Mouse (Mus musculus): ENCODE results near the gene Gm10053. TPM values are rescaled to one million over a fixed set of nuclear protein-coding genes. Genes with fewer than 3 reads are reported as not detected.

The Gm10053 gene
- polyA plus RNA-seq, 1 experiment from 2014 or later: 203 TPM

DNA sequence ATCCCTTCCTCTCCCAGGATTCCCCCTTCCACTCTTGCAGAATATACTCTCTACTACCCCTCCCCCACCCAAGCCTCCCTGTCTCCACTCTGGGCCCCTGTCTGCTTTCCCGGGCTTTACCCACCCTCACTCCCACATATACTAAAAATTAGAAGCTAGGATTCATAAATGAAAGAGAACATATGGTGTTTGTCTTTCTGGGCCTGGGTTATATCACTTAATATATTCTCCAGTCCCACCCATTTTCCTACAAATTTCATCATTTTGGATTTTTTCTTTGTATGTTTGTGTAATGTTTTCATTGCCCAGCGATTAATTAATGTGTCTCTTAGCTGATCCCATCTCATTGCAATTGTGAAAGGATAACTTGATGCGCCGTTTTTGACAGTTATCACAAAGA, 5.8 kb downstream of the Gm10053 start:
- no peaks in the 10 kb centered on the region for H3K9me3 ChIP-seq
- no peak overlapping the region for H3K9ac ChIP-seq (replicated peaks)
- ATAC-seq (ENCODE audit: low FRiP score, low read depth): no peak
- no peaks in the 10 kb centered on the region for H3K4me1 ChIP-seq
- H3K27ac ChIP-seq (replicated peaks): no peak overlapping the region
- peaks cover 18% of the 10 kb centered on the region for H3K27me3 ChIP-seq
- WGBS: 66% methylated on average over 4 of the region's 4 CpGs
- H3K36me3 ChIP-seq: no peaks in the 10 kb centered on the region
- no peak overlapping the region for H3K4me2 ChIP-seq (replicated peaks)
- H3K4me3 ChIP-seq: no peak overlapping the region

DNA sequence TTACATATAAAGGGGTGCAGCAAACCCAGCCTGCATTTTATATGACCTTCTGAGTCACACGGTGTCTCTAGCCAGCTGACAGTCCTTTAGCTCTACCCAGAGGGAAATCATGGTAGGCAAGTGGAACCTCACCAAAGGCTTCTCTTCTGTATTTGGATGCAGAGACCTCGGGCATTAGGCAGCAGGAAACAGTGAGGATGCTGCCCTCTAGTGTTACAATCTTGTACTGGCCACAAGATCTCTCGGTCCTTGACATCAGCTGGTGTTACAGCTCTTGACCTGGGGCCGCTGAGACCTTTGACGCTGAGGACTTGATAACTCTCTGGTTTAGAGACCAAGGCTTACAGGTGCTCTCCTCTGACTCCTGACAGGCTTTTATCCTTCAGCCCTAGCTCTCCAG, 10.0 kb downstream of the Gm10053 start:
- WGBS: 15% methylated on average over 5 of the region's 5 CpGs
- no peak overlapping the region for H3K4me2 ChIP-seq (replicated peaks)

DNA sequence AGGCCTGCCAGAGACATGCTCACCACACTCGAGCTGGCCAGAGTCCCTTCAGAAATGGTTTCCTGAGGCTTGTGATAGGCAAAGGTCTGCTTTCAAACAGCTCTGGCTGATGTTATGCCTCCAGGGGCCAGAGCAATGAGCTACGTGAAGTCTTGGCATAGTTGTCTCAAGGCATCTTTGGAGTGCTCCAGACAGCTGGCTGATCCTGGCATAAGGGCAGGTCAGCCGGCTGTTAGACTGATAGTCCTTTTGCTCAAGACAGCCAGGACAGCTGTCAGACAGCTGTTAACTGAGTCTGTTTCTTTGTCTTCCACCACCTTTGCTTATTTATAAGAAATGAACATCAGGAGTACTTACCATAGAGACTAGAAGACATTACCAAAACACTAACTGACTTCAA, 11.4 kb downstream of the Gm10053 start:
- Histone ChIP-seq H3K4me2 (replicated peaks) (no peak overlapping the region), H3K9me3 (no peaks in the 10 kb centered on the region), H3K4me3 (no peak overlapping the region), H3K9ac (replicated peaks) (no peak overlapping the region), H3K4me1 (no peaks in the 10 kb centered on the region), H3K36me3 (no peaks in the 10 kb centered on the region), H3K27me3 (peaks cover 38% of the 10 kb centered on the region), H3K27ac (replicated peaks) (no peak overlapping the region)
- WGBS: 96% methylated on average over 3 of the region's 3 CpGs
- ATAC-seq (ENCODE audit: low FRiP score, low read depth): no peak

More for the DNA sequence above, 10.0 kb downstream of the Gm10053 start:
- Histone ChIP-seq H3K9me3 (no peaks in the 10 kb centered on the region), H3K27ac (replicated peaks) (no peak overlapping the region), H3K4me1 (no peaks in the 10 kb centered on the region), H3K9ac (replicated peaks) (no peak overlapping the region), H3K27me3 (peaks cover 33% of the 10 kb centered on the region), H3K4me3 (no peak overlapping the region), H3K36me3 (no peaks in the 10 kb centered on the region)
- ATAC-seq (ENCODE audit: low FRiP score, low read depth): no peak

DNA sequence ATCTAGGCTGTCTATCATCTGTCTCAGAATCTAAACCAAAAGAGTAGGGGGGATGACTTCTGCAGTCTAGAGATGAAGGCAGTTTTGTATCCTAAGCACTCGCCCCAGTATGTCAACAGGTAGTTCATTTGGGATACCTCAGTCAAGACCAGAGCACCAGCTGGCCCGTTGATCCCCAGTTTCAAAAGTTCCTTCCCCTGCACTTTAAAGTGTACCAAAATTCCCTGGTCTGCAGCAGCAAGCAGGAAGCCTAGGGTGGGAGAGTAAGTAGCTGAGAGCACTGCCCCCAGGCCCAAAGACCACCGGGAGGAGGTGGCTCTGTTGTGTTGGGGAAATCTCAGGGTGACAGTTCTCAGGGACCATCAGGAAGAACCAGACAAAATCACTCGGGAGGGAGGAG, 21.1 kb downstream of the Gm10053 start:
- Histone ChIP-seq H3K36me3 (no peaks in the 10 kb centered on the region), H3K4me1 (peaks cover 26% of the 10 kb centered on the region), H3K27ac (replicated peaks) (no peak overlapping the region), H3K27me3 (peaks cover 69% of the 10 kb centered on the region), H3K4me2 (replicated peaks) (no peak overlapping the region), H3K9me3 (no peaks in the 10 kb centered on the region), H3K4me3 (no peak overlapping the region), H3K9ac (replicated peaks) (no peak overlapping the region)
- ATAC-seq (ENCODE audit: low FRiP score, low read depth): no peak
- 32% methylated on average over 4 of the region's 4 CpGs for WGBS

DNA sequence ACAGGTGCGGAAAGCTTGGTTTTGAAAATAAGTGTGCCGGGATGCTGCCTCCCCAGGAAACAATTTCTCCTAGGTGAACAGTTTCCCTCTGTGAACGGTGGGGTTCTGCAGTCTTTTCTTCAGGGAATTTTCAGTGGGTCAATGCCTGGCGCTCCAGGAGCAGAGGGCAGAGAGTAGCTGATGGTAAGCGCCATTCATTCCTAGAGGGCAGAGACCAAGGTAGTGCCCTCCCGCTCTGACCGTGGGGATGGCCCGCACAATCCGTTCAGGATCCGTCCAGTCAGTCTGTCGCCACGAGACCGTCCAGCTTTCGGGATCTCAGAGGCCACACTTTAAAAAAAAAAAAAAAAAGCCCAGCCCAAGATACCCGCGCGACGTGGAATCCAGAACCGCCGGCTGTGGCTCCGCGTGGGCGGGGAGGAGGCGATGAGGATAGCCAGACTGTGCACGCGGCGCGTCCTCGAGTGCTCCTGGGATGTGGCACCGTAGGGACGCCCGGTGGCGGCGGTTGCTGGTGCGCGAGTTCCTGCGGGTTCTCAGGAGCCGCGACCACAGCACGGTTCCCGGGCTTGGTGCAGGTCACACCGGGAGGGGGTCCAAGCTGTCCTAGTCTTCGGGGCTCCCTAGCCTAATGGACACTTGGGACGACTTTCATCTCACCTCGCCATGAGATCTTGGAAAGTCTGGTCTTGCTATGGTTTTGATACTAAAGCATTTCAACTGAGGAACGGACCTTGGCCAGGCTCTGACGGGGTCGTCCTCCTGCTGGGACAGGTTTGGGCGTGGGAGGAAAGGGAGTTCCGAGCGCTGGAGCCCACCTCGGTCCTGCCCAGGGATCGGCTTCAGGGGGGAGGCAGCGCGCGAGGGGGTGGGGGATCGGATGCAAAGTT, 21.8 kb downstream of the Gm10053 start:
- H3K9ac ChIP-seq (replicated peaks): no peak overlapping the region

DNA sequence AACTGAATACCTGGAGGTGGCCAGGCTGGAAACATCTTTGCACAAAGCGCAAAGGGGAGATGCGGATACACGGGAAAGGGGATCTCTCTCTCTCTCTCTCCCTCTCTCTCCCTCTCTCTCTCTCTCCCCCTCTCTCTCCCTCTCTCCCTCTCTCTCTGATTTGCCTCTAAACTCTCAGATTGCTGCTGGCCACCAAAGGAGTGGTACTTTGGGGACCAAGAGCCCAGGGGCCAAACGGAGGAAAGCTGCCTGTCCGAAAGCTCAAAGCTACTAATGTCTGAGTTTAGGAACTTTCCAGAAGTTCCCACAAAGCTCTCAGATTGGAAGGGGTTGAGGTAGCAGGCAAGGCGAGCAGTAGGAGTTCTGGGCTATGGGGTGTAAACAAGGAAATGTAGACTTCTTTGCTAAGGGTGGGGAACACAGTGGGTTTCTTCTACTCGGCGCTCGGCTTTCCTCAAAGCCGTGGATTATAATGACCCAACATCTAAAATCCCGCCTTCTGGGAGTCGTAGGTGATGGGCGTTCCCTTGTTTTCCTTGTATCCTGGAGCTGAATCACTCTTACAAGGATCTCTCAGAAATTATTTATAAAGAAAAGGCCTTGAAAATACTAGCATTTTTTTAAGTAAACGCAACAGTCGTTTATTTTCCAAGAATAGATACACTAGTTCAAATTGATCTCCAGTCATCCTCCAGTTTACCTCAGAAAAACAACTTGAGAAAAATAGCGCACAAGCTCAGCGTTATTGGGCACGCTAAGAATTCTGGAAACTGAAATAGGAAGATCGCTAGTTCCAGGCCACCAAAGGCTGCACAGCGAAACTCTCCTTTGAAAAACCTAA, 22.6 kb downstream of the Gm10053 start:
- no peaks in the 10 kb centered on the region for H3K9me3 ChIP-seq
- H3K36me3 ChIP-seq: no peaks in the 10 kb centered on the region
- 1% methylated on average over 19 of the region's 20 CpGs for WGBS
- H3K4me1 ChIP-seq: peaks cover 26% of the 10 kb centered on the region
- H3K27me3 ChIP-seq: peaks cover 76% of the 10 kb centered on the region
- H3K4me3 ChIP-seq: peak overlapping the region; percentile 27; the same call in 1 of the 2 replicates
- no peak overlapping the region for H3K9ac ChIP-seq (replicated peaks)
- no peak overlapping the region for H3K27ac ChIP-seq (replicated peaks)
- H3K4me2 ChIP-seq (replicated peaks): peak overlapping the region; percentile 46
- ATAC-seq (ENCODE audit: low FRiP score, low read depth): no peak

More for the DNA sequence above, 21.8 kb downstream of the Gm10053 start:
- 2% methylated on average over 57 of the region's 57 CpGs for WGBS
- peak overlapping the region; percentile 27 for H3K4me3 ChIP-seq
- H3K9me3 ChIP-seq: no peaks in the 10 kb centered on the region
- H3K27ac ChIP-seq (replicated peaks): no peak overlapping the region
- peak overlapping the region; percentile 46 for H3K4me2 ChIP-seq (replicated peaks)
- peaks cover 26% of the 10 kb centered on the region for H3K4me1 ChIP-seq
- no peaks in the 10 kb centered on the region for H3K36me3 ChIP-seq
- ATAC-seq (ENCODE audit: low FRiP score, low read depth): no peak
- H3K27me3 ChIP-seq: peaks cover 69% of the 10 kb centered on the region

DNA sequence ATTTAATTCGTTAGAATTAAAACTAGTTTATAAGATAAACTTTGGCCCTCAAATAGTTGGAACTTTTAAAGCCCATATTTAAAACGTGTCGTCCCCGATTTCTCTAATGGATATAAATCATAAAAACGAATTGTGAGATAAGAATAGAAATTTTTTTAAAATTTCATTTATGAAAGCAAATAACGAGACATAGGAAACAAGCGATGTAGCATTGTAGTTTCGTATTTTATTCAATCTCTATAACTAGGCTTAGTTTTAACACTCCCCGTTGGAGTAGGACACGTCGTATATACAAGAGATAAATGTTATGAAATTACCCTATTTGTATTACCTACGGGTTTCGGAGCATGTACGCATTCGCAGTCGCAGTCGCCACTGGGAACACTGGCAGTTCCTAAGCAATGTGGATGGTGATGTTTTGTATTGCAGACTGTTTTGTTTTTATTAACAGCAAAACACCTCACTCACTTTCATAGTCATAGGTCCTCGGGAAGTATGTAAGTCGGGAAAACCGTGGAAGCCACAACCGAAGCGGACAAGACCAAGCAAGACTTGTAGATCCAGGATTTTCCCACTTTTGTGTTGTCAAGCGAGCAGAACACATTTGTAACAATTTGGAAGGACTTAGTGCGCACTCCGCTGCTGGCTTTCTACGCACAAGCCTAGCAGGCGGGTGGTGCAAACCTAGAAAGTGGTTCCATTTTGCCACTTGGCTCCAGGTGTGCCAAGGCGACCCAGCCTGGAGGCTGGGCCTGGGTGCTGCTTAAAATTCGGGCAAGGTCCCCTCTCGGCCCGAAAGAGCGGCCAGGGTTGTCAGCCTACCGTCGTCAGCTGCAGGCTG, 23.5 kb downstream of the Gm10053 start:
- ATAC-seq (ENCODE audit: low FRiP score, low read depth): 0 out of 2 replicates have a peak, but pooled peaks have one; percentile 17
- peaks cover 26% of the 10 kb centered on the region for H3K4me1 ChIP-seq
- peak overlapping the region; percentile 92 for H3K4me2 ChIP-seq (replicated peaks)
- peak overlapping the region; percentile 52 for H3K4me3 ChIP-seq
- H3K9ac ChIP-seq (replicated peaks): no peak overlapping the region; the same call in 1 of the 2 replicates
- H3K27ac ChIP-seq (replicated peaks): no peak overlapping the region
- no peaks in the 10 kb centered on the region for H3K9me3 ChIP-seq
- 2% methylated on average over 34 of the region's 34 CpGs for WGBS
- H3K27me3 ChIP-seq: peaks cover 81% of the 10 kb centered on the region
- no peaks in the 10 kb centered on the region for H3K36me3 ChIP-seq

DNA sequence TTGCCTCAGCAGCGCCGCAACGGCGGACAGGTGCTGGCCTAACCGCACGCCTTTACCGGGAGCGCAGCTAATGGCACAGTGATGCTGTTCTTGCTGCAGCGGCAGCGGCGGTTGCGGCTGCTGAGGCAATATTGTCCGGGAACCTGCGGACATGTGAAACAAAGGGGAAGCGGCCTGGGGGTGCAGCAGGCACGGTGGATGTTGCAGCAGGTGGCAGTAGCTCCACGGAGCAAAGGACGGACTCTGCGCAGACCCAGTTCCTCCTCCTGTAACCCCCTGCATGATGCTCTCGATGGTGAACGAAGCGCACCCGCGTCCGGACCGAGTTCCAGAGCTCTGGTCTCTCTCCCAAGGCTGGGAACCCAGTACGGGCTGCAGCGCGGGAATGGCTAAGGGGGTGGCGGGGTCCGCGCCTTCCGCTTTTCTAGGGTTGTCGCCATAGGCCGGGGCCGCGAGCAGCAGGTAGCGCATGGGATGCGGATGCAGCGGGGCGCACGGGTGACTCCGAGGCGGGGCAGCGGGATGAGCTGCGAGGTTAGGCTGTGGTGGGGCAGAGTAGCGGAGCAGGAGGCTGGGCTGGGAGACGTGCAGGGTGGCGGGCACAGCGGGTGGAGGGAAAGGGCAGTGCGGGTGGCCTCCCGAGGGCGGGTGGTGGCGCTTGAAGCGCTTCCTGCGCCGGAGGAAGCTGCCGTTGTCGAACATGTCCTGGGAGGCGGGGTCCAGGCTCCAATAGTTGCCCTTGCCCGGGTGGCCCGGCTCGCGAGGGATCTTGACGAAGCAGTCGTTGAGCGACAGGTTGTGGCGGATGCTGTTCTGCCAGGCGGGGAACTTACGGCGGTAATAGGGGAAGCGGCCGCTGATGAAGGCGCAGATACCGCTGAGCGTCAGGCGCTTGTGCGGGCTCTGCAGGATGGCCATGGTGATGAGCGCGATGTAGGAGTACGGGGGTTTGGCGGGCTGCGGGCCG, 24.4 kb downstream of the Gm10053 start:
- H3K4me3 ChIP-seq: peak overlapping the region; percentile 52
- H3K4me1 ChIP-seq: peaks cover 26% of the 10 kb centered on the region
- under 1% methylated on average over 84 of the region's 84 CpGs for WGBS
- ATAC-seq (ENCODE audit: low FRiP score, low read depth): peak; percentile 67
- no peaks in the 10 kb centered on the region for H3K9me3 ChIP-seq
- H3K4me2 ChIP-seq (replicated peaks): peak overlapping the region; percentile 92
- peak overlapping the region; percentile 47; the same call in 1 of the 2 replicates for H3K9ac ChIP-seq (replicated peaks)
- no peak overlapping the region for H3K27ac ChIP-seq (replicated peaks)
- peaks cover 87% of the 10 kb centered on the region for H3K27me3 ChIP-seq
- no peaks in the 10 kb centered on the region for H3K36me3 ChIP-seq

DNA sequence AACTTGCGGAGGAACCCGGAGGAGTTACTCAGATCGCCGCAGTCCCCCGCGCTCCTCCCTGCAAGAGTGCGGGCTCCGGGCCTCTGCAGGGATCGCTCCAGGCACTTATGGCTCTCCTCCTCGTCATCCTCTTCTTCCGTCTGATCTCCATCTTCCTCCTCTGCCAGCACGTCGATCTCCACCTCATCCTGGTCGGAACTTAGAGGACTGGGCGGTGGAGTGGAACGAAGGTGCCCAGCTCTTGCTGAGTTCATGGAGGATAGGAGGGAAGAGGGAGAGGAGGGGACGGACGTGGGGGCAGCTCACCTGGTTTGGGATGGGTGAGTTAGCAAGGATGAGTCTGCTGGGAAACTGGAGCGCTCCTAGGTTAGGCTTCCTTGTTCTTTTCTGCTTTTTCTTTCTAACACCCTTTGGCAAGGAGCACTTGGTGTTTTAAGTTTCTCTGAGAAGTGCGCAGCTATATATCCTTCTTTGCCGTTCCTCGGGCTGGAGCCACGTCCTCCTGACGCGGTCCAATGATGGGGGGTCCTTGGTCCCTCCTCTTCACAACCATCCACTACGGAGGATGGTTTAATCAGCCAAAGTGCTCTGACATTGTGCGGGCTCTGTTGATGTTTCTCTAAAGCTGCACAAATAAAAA, 25.2 kb downstream of the Gm10053 start, which contains the start of gene Foxd4:
Gene Foxd4, minus strand, starts transcription at position 617 of the 640 bp plus-strand sequence.
- Histone ChIP-seq H3K9me3 (no peaks in the 10 kb centered on the region), H3K27ac (replicated peaks) (no peak within 1 kb of the TSS), H3K4me3 (peak within 1 kb of the TSS; percentile 52), H3K4me2 (replicated peaks) (peak within 1 kb of the TSS; percentile 92), H3K4me1 (peaks cover 26% of the 10 kb centered on the region), H3K36me3 (no peaks in the 10 kb centered on the region), H3K9ac (replicated peaks) (peak within 1 kb of the TSS; percentile 47; the same call in 1 of the 2 replicates), H3K27me3 (peaks cover 78% of the 10 kb centered on the region)
- peak; percentile 45 for ATAC-seq (ENCODE audit: low FRiP score, low read depth)
- 1% methylated on average over 27 of the region's 27 CpGs for WGBS

DNA sequence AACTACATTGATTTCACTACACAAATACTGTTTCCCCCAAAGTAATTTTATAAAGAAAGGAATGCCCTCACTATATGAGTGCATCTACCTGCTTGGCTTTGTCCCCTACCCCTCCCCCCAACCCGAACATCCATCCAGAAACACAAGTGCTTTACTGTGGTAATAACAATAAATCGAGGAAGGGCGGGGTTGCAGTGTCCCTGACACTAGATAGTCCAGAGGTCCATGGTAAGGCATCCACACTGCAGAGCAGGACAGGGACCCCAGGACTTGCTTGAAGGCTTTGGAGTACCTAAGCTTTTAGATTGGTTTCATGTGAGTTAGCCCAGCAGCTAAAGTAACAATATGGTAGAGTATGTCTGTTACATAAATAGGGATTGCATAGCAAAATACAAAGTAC, 26.2 kb downstream of the Gm10053 start:
- Histone ChIP-seq H3K36me3 (no peaks in the 10 kb centered on the region), H3K4me2 (replicated peaks) (no peak overlapping the region), H3K9me3 (no peaks in the 10 kb centered on the region), H3K27me3 (peaks cover 69% of the 10 kb centered on the region), H3K9ac (replicated peaks) (no peak overlapping the region), H3K4me1 (peaks cover 26% of the 10 kb centered on the region), H3K4me3 (no peak overlapping the region), H3K27ac (replicated peaks) (no peak overlapping the region)
- no peak for ATAC-seq (ENCODE audit: low FRiP score, low read depth)
- WGBS: 1% methylated on average over 3 of the region's 3 CpGs
